Mouse (Mus musculus) stomach, embryonic 16.5 days (tissue): ENCODE measurements around the gene Hexim1. TPM values are rescaled to one million over a fixed set of nuclear protein-coding genes. Genes with fewer than 3 reads are reported as not detected.

ENCODE experiments used
- ATAC-seq: fragments of 200-750 bp; cut with Nextera tagmentation; 2 replicates; pipeline ENCODE4 v1.8.0; 2017; ENCODE audit warnings: moderate number of reproducible peaks, moderate TSS enrichment; ENCODE audit not compliant: insufficient read depth, low FRiP score
- H3K27ac ChIP-seq: fragments of 300-500 bp; sonication (generic); 2 replicates; pipeline ENCODE4 v1.5.1; 2014; ENCODE audit warnings: low read length
- H3K27me3 ChIP-seq: fragments of 300-500 bp; sonication (generic); 2 replicates; pipeline ENCODE4 v1.6.1; 2014; ENCODE audit warnings: low read length, control low read depth, mixed read lengths; ENCODE audit not compliant: control insufficient read depth, insufficient read depth
- H3K36me3 ChIP-seq: fragments of 300-500 bp; sonication (generic); 2 replicates; pipeline ENCODE4 v1.6.1; 2014; ENCODE audit warnings: low read length; ENCODE audit not compliant: control insufficient read depth, insufficient read depth
- H3K4me1 ChIP-seq: fragments of 300-500 bp; sonication (generic); 2 replicates; pipeline ENCODE4 v1.6.1; 2014; ENCODE audit warnings: low read length, control low read depth, mixed read lengths; ENCODE audit not compliant: control insufficient read depth, insufficient read depth
- H3K4me2 ChIP-seq: fragments of 300-500 bp; sonication (generic); 2 replicates; pipeline ENCODE4 v1.6.1; 2014; ENCODE audit warnings: low read depth, low read length, mixed read lengths
- H3K4me3 ChIP-seq: fragments of 300-500 bp; sonication (generic); replicated peaks from 2 replicates; pipeline ENCODE4 v1.5.1; 2014; ENCODE audit warnings: mild to moderate bottlenecking, low read length
- H3K9ac ChIP-seq: fragments of 300-500 bp; sonication (generic); 2 replicates; pipeline ENCODE4 v1.6.1; 2014; ENCODE audit warnings: low read length
- H3K9me3 ChIP-seq: fragments of 300-500 bp; sonication (generic); replicated peaks from 2 replicates; pipeline ENCODE4 v1.6.1; 2016; ENCODE audit warnings: low read length, control low read depth; ENCODE audit not compliant: control insufficient read depth
- WGBS: fragments of 180-500 bp; shearing (Covaris S2); extraction: QIAGEN DNeasy Blood & Tissue Kit; methylation state at CpG from one replicate; pipeline ENCODE4 v1.1.7; 2014; 5-methylcytosine and 5-hydroxymethylcytosine counted together
- polyA plus RNA-seq: library from polyadenylated mRNA; unstranded; fragments of >200 nt; fragmentation: Nextera tagmentation; extraction: Ambion mirVana; gene quantifications from 2 replicates; pipeline ENCODE4 v1.2.1, GENCODE M21; 2015

Hexim1 gene
- polyA plus RNA-seq, 1 experiment from 2014 or later = 5.7 TPM

- Histone ChIP-seq H3K9me3 (no peaks in the 10 kb centered on the region), H3K36me3 (no peaks in the 10 kb centered on the region; the same call in 1 of the 2 replicates), H3K9ac (peak overlapping the region; percentile 81), H3K4me2 (peak overlapping the region; percentile 80), H3K4me3 (peak overlapping the region; percentile 72), H3K27me3 (peaks cover 5% of the 10 kb centered on the region; the same call in 1 of the 2 replicates), H3K27ac (peak overlapping the region; percentile 5; the same call in 1 of the 2 replicates), H3K4me1 (peaks cover 30% of the 10 kb centered on the region)
- ATAC-seq = peak; percentile 89
- under 1% methylated on average over 35 of the region's 35 CpGs for WGBS
Measured at GRCm38 (mm10) chr11:103102725-103103349, 13.2 kb upstream of the Hexim1 start.

GRCm38 (mm10) chr11:103103621-103104020 lies 12.4 kb upstream of the Hexim1 start:
- Histone ChIP-seq H3K4me2 (peak overlapping the region; percentile 80), H3K27ac (no peak overlapping the region), H3K4me1 (peaks cover 28% of the 10 kb centered on the region), H3K27me3 (peaks cover 5% of the 10 kb centered on the region; the same call in 1 of the 2 replicates), H3K9me3 (no peaks in the 10 kb centered on the region), H3K36me3 (no peaks in the 10 kb centered on the region; the same call in 1 of the 2 replicates), H3K9ac (peak overlapping the region; percentile 69), H3K4me3 (peak overlapping the region; percentile 72)
- WGBS = 52% methylated on average over 8 of the region's 8 CpGs
- ATAC-seq = no peak

- peak overlapping the region; percentile 31 for H3K9ac ChIP-seq
- H3K27ac ChIP-seq = no peak overlapping the region
Measured at GRCm38 (mm10) chr11:103104469-103104868, 11.6 kb upstream of the Hexim1 start.

GRCm38 (mm10) chr11:103105180-103105725 lies 10.8 kb upstream of the Hexim1 start:
- WGBS = 53% methylated on average over 14 of the region's 14 CpGs
- no peak overlapping the region for H3K27ac ChIP-seq

More at GRCm38 (mm10) chr11:103104469-103104868, 11.6 kb upstream of the Hexim1 start:
- WGBS = 57% methylated on average over 7 of the region's 7 CpGs
- no peaks in the 10 kb centered on the region for H3K9me3 ChIP-seq
- 0 out of 2 replicates have a peak overlapping the region, but pooled peaks have one; percentile 9 for H3K4me2 ChIP-seq
- peaks cover 5% of the 10 kb centered on the region; the same call in 1 of the 2 replicates for H3K27me3 ChIP-seq
- no peaks in the 10 kb centered on the region; the same call in 1 of the 2 replicates for H3K36me3 ChIP-seq
- H3K4me3 ChIP-seq = no peak overlapping the region
- no peak for ATAC-seq
- H3K4me1 ChIP-seq = peaks cover 24% of the 10 kb centered on the region

GRCm38 (mm10) chr11:103105810-103106209 lies 10.2 kb upstream of the Hexim1 start:
- no peak overlapping the region for H3K27ac ChIP-seq

More at GRCm38 (mm10) chr11:103105180-103105725, 10.8 kb upstream of the Hexim1 start:
- no peak for ATAC-seq
- peaks cover 24% of the 10 kb centered on the region for H3K4me1 ChIP-seq
- H3K4me3 ChIP-seq = no peak overlapping the region
- peak overlapping the region; percentile 39; the same call in 1 of the 2 replicates for H3K9ac ChIP-seq
- H3K4me2 ChIP-seq = 0 out of 2 replicates have a peak overlapping the region, but pooled peaks have one; percentile 21
- no peaks in the 10 kb centered on the region for H3K9me3 ChIP-seq
- H3K27me3 ChIP-seq = peaks cover 5% of the 10 kb centered on the region; the same call in 1 of the 2 replicates
- no peaks in the 10 kb centered on the region; the same call in 1 of the 2 replicates for H3K36me3 ChIP-seq

GRCm38 (mm10) chr11:103106386-103106785 lies 9.6 kb upstream of the Hexim1 start:
- Histone ChIP-seq H3K4me3 (no peak overlapping the region), H3K27ac (no peak overlapping the region), H3K9ac (no peak overlapping the region), H3K4me1 (peaks cover 29% of the 10 kb centered on the region), H3K27me3 (no peaks in the 10 kb centered on the region), H3K36me3 (no peaks in the 10 kb centered on the region; the same call in 1 of the 2 replicates), H3K9me3 (no peaks in the 10 kb centered on the region), H3K4me2 (no peak overlapping the region)
- WGBS = 61% methylated on average over 4 of the region's 4 CpGs
- no peak for ATAC-seq

More at GRCm38 (mm10) chr11:103105810-103106209, 10.2 kb upstream of the Hexim1 start:
- Histone ChIP-seq H3K4me3 (no peak overlapping the region), H3K27me3 (peaks cover 4% of the 10 kb centered on the region; the same call in 1 of the 2 replicates), H3K36me3 (no peaks in the 10 kb centered on the region; the same call in 1 of the 2 replicates), H3K9ac (no peak overlapping the region), H3K4me2 (no peak overlapping the region), H3K4me1 (peaks cover 24% of the 10 kb centered on the region), H3K9me3 (no peaks in the 10 kb centered on the region)
- ATAC-seq = no peak
- 85% methylated on average over 6 of the region's 6 CpGs for WGBS

- no peaks in the 10 kb centered on the region for H3K27me3 ChIP-seq
- ATAC-seq = no peak
- WGBS = 28% methylated on average over 10 of the region's 10 CpGs
- H3K27ac ChIP-seq = peak overlapping the region; percentile 93; the same call in 1 of the 2 replicates
- H3K36me3 ChIP-seq = no peaks in the 10 kb centered on the region
- peak overlapping the region; percentile 73 for H3K9ac ChIP-seq
- H3K4me3 ChIP-seq = peak overlapping the region; percentile 39
- peaks cover 33% of the 10 kb centered on the region for H3K4me1 ChIP-seq
- H3K9me3 ChIP-seq = no peaks in the 10 kb centered on the region
- peak overlapping the region; percentile 70 for H3K4me2 ChIP-seq
Measured at GRCm38 (mm10) chr11:103111301-103111700, 4.7 kb upstream of the Hexim1 start.

- Histone ChIP-seq H3K27me3 (no peaks in the 10 kb centered on the region), H3K9me3 (no peaks in the 10 kb centered on the region), H3K27ac (peak overlapping the region; percentile 93), H3K4me1 (peaks cover 33% of the 10 kb centered on the region), H3K36me3 (no peaks in the 10 kb centered on the region), H3K4me2 (peak overlapping the region; percentile 70), H3K4me3 (peak overlapping the region; percentile 39), H3K9ac (peak overlapping the region; percentile 73)
- peak; percentile 9; the same call in 1 of the 2 replicates for ATAC-seq
- whole genome bisulfite sequencing = 2% methylated on average over 28 of the region's 28 CpGs
Measured at GRCm38 (mm10) chr11:103111881-103112551, 4.0 kb upstream of the Hexim1 start.
